Mouse (Mus musculus): ENCODE results near the gene 1700028P14Rik.

DNA sequence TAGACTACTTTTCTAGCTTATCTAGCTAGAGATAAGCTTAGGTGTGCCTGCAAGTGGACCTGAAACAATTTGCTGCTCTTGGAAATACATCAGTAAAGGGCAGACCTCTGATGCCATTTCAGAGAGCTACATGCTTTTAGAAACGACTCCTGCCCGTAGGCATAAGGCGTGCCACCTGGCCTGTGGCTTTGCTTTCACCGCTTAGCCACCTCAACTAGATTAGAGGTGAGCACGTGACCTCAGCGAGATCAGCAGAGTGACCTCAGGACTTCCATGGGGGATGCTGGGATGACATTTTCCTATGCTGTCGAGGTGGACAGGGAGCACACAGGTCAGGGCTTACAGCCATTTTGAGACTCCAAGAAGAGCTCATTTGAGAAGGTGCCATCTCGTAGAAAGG is 131.5 kb downstream of the 1700028P14Rik start:
- TF ChIP-seq ZKSCAN1 (IDR thresholded peaks at IDR 0.05; ENCODE audit: low read depth, low read length): no peak
- no peak for TF ChIP-seq GATA1 (IDR thresholded peaks at IDR 0.05; ENCODE audit: low read depth, low read length)
- no peak for TF ChIP-seq CTCF (IDR thresholded peaks at IDR 0.05 in 2 of 3, conservative IDR thresholded peaks at IDR 0.05 in 1 of 3; ENCODE audit: control insufficient read depth in 1 of 3, insufficient read depth in 1 of 3, low read depth in 2 of 3, low read length in 3 of 3, poor library complexity in 1 of 3, severe bottlenecking in 1 of 3)

Measured in MEL (cell line).